Mouse (Mus musculus): Measurements from ENCODE around the gene Ccdc62.
A peak's percentile ranks its signal among the peaks of the same experiment; 100 is the strongest.

Gene Ccdc62

DNA sequence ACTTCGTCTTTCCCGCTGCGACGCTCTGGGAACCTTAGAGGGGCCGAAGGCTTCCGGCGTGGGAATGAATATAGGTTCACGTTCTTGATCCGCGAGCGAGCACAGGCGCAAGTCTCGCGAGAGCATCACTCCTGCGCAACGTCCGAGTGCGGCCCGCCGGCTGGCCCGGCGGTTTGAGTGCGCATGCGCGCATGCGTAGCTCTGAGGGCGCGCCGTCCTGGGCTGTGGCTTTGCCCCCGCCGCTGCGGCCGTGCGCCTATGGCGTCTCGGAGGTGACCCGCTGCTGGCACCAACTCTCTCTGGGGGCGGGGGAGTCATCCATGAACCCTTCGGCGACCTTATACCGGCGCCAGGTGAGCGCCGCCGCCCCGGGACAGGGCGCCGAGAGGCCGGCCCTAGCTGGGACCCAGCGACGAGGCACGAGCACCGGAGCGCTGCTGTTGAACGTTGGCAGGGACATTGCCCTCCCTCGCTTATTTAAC lies at the start of gene Ccdc62:
Gene Ccdc62 (plus strand): TSS at position 172 of the 482 bp plus-strand sequence.
- peak; percentile 89 to 93 for DNase-seq

DNA sequence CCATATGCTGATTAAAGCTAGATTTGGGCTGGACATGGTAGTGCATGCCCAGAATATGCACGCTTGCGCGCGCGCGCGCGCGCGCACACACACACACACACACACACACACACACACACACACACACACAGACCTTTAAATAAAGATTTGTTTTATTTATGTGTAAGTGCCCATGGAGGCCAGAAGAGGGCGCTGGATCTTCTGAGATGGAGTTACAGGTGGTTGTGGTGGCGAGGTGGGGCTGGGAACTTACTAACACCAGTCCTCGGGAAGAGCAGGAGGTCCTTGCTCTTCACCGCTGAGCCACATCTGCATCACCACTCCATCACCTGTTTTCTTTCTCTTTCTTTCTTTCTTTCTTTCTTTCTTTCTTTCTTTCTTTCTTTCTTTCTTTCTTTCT lies 49.7 kb upstream of the Ccdc62 start:
- DNase-seq = no peak

DNA sequence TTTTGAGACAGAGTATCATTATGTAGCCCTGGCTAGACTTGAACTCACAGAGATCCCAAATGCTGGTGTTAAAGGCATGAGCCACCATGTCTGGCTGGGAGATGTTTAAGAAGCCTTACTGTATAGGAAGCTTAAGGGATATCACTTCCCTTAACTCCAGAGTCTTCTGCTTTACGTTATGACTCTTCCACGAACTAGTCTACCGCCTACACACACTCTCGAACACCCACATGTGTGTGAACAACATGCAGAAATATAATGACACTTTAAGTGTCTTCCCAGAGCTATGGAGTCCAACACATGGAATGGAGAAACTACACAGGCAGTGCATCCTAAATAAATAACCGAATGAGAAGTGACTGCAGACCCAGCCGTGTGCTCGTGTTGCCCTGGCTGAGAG lies 46.6 kb upstream of the Ccdc62 start:
- no peak for DNase-seq

DNA sequence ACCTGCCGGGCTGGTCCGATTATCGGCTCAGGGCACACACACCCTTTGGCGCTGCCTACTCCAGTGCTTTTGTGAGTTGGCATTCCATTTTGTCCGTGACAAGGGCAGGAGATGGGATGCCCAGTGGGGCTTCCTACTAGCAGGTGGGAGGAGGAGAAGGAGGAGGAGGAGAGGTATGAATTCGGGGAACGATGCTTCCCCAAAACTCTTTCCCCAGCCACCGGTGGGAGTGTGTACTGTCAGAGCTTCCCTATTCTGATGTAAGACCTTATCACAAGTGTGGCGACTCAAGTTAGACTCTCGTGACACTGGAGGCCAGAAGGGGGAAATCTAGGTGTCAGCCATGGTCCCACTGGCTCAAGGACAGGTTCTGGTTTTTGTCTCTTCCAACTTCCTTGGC lies 46.1 kb upstream of the Ccdc62 start:
- no peak for DNase-seq

DNA sequence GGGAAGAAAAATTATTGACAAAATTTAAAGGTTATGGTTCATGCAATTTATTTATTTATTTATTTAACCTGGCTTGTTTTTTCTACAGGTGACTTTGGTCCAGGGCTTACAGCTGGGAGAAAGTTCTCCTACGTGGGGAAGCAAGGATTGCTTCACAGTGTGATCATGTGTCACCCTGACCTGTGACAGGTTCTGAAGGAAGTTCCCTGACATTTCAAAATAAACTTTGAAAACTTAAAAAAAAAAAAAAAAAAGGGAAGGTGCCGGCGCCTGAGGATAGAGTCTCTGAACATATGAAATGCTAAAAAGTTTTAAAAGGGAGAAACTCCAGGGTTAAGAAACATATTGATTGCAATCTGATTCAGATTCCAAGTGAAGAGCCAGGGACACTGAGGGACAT lies 44.1 kb upstream of the Ccdc62 start:
- DNase-seq = no peak

DNA sequence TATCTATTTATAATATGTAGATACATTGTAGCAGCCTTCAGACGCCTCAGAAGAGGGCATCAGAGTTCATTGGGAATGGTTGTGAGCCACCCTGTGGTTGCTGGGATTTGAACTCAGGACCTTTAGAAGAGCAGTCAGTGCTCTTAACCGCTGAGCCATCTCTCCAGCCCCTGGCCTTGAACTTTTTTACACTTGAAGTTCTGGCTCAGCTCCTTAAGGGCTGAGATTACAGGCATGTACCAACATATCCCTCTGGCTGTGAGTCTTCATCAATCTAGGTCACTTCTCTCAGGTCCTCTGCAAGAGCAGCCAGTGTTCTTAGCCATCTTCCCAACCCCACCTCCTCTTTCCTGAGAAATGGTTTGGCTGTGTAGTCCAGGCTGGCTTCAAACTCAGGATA lies 40.2 kb upstream of the Ccdc62 start:
- no peak for DNase-seq

DNA sequence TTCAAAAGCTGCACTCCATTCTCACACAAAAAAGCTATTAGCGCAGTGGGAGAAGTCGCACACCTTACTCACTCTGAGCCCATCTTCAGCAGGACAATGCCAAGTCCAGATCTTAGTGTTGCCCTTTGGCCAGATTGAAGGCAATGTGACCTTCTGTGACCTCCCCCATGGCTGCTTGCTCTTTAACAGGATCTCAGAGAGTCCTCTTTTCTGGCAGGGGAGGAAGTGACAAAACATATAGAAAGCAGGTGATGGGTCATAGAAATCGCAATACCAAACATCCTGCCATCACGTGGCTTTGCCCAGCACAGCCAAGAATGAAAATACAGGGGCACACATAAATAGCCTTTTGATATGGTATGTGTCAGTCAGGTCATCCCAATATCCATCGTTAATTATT lies 39.5 kb upstream of the Ccdc62 start:
- DNase-seq = no peak

DNA sequence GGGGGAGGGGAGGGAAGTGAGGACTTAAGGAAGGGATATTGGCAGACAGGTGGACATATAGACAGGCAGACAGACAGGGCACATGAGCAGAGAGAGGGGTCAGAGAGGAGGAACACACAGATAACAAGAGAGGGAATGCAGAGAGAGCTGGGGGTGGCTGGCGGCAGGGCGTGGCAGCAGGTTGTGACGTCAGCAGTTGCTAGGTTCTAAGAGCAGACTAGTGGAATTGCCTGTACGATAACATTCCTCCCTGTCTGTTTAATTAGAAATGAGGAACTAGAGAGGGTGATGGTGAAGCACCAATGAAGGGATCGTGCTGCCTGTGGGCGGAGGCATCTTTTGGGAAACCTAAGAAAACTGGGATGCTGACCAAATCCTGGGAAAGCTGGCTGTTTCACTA lies 38.8 kb upstream of the Ccdc62 start:
- peak; percentile 34 to 40 for DNase-seq

DNA sequence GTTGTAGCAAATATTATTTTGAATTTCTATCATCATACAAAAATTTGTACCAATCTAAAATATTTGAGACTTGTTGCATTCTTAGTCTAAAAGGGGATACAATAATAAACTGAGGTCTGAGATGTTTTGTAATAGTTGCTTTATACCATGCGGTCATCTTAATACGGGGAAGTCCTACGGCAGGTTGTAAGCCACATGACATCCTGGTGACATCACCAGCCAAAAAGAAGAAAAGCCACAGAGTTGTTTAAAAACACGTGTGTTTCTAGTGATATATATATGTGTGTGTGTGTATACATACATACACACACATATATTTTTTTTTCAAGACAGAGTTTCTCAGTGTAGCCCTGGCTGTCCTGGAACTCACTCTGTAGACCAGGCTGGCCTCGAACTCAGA lies 37.0 kb upstream of the Ccdc62 start:
- no peak for DNase-seq

DNA sequence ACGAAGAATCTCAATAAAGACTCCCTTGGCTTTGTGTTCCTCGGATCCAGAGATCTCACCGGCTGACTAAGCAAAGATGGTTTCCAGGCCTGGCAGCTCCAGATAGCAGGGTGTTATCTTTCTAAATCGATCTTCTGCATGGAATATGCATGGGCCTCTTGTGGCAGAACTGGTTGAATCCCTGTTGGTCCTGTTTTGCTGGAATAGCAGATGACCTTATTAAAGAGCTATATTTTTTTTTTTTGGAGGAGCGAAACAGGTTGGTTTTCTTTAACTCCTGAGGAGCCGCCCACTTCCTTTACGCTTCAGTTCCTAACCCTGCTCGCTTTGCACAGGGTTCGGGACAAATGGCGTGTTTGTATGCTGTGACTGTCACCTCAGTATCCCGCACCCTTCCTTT lies 34.1 kb upstream of the Ccdc62 start:
- DNase-seq = no peak

DNA sequence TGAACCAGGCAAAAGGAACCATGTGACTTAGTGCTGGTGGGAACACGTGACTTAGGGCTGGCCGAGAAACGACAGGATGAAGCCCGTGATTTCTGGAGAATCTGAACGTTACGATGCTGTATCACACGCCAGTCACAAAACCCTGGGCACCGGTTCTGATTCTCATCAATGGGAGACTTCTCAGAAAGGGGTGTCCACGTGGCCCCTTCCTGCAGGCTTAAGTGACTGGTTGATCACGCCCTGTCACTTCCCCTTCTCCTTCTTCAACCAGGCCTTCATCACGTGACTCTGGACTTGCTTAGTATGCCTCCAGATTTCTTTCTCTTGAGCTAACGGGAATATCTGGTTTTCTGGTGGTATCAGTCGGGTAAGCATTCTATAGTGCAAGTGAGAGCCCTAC lies 33.1 kb upstream of the Ccdc62 start:
- DNase-seq = no peak

DNA sequence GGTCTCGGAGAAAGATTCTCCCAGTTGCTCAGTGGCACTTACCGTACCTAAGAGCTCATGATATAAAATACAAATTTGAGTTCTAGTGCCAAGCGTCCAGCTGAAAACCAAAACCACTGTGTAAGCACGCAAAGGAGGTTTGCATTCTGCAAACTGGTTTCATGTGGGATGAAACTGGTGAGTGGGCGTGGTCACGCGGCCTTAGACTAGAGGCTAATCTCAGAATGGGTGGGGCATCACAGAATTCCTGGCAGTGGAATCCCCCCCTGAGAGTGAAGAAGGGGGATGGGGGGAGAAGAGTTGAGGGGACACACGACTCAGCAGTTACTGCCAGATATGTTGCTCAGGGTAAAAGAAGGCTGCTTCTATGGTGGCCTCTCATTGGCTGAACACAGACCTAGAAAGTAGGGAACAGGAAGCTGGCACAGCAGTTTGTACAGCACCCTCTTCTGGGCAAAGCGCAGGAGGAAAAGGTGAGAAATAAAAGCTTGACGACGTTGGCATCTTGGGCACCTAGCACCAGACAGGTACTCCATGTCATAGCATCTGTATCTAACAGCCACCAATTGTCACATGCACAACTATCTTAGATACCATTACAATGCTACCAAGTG lies 26.3 kb upstream of the Ccdc62 start:
- no peak for DNase-seq

DNA sequence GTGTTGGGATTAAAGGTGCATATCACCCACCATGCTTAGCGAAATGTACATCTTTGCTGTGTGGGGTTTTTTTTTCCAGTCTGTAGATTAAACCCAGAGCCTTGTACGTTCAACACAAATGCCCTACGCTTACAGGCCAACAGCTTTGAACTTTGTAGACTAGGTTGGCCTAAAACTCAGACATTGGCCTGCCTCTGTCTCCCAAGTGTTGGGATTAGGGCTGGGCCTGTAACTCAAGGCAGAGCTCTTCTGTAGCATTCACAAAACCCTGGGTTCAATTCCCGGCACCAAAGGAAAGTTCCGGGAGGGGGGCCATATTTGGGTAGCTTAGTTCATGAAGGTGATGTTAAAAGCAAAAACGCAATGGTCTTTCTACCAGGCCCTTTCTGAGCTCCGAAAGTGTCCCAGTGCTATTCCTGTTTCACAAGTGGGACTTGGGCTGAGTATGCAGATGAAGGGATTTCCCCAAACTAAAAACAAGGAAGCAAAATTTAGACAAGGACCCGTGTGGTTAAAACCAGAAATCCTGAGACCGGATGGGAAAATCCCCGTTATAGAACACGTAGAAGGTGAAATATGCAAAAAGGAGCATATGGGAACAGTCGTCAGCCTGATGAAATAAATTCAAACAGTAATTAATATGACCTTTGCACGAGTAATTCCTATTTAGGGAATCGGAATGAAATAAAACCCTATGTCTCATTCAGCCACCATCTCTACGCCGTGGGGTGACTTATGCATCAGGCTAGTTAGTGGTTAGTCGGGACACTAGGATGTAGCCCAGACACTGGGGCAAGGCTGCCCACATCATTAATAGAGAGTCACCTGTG lies 24.1 kb upstream of the Ccdc62 start:
- DNase-seq = no peak

DNA sequence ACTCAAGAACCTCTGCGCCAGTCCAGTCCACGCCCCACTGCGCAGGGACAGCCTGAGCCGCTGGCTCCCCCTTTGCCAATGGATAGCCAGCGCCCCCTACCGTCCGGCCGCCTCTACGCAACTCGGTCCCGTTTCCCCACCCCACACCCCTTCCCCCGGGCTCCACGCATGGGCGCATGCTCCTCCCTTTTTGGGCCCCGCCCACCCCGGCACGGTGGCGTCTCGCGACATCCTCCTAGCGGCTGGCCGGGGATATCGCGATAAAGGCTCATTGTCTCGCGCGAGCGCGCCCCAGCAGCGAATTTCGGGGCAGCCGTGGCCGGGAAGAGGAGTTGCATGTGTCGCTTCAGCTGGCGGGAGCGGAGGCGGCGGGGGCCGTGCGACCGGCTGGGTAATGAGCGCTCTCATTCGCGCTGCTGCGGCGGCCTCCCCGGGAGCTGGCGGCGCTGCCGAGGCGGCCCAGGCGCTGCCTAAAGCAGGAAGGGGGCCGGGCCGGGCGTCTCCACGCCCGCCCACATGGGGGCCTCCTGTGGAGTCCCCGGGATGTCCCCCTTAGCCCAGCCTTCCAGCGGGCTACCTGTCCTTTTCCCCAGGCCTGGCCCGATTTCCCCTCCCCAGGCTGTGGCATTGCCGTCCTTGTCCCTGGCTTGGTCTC lies 23.4 kb upstream of the Ccdc62 start, which contains the start of gene Denr:
Gene Denr (plus strand): TSS at position 200 of the 655 bp plus-strand sequence.
- peak; percentile 99 to 100 for DNase-seq

DNA sequence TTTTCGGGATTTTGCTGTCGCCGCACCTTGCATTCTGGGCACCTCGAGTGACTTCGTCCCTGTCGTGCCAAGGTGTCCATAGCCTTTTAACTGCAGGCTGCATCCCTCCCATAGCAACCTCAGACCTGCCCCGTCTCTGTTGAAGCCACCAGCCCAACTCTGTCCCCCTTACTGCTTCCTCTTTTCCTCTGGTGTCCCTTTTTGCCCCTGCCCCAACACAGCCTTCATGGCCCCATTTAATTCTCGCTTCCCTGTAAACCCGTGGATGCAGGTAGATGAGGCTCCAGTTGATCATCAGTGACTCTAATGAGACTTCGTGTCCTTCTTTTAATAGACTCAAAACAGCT lies 22.9 kb upstream of the Ccdc62 start:
- DNase-seq = no peak

DNA sequence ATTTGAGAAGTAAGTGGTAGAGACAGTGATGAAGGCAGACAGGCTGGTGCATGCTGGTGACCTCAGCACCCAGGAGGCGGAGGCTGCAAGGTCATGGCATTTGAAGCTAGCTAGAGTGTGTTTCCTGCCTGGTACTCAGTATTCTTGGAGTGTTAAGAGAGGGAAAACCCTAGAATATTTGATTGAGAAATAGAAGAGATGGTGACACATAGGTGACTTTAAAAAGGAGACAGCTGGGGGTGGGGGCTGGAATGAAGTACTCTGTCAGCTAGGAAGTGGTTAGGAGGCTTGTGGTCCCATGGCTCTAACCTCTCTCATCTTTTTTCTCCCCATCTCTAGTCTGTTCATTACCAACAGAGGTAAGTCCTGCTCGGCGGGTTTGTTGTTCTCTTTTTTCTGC lies 15.6 kb upstream of the Ccdc62 start:
- DNase-seq = no peak

DNA sequence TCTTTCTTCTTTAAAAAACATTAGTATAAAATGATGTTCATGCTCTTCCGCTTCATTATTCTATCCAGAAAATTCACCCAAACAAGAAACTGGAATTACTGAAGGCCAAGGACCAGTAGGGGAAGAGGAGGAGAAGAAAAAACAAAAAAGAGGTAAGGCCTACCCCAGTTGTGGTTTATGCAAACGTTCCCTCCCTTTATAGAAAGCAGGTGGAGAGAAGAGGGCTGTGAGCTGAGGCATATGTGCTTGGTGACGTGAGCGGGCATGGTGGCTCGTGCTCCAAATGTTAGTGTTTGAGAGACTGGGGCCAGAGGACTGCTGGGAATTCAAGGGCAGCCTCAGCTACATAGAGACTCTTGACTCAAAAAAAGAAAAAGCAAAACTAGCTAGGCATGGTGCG lies 8.4 kb upstream of the Ccdc62 start:
- DNase-seq = no peak

DNA sequence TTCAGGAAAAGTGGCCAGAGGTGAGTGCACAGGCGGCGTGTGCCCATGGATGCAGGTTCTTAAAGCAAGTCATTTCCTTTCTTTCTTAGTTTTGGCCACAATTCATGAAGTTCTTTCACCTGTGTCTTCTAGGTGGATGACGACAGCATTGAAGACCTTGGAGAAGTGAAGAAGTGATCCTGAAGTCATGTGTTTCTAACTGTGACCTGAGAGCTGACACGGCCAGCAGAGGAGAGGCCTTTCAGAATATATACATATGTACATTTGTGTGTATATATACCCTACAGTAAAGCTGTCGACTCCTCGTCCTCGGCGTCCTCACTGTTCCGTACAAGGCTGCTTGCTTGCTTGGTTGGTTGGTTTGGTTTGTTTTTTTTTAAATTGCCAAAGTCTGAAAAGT lies 3.4 kb upstream of the Ccdc62 start, which contains the start of gene Gm43518:
Gene Gm43518 (plus strand): TSS at position 301 of the 400 bp plus-strand sequence.
- DNase-seq = no peak

DNA sequence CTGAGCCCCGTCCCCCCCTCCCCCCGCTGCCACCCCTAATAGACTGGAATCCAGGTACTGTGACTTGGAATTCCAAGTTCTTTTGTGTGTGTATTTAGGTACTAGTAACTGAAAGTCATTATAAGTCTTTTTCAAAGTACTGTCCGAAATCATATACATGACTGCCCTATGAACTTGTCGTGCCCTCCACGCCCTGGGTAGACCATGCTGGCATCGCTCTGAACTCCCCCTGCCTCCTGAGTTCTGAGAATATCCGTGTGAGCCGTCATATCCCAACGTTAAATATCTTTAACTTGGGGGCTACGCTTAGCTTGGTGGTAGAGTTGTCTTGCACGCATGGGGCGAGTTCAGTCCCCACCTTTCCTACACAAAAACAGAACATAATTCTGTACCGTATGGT lies 652 bp downstream of the Ccdc62 start:
- DNase-seq = no peak

DNA sequence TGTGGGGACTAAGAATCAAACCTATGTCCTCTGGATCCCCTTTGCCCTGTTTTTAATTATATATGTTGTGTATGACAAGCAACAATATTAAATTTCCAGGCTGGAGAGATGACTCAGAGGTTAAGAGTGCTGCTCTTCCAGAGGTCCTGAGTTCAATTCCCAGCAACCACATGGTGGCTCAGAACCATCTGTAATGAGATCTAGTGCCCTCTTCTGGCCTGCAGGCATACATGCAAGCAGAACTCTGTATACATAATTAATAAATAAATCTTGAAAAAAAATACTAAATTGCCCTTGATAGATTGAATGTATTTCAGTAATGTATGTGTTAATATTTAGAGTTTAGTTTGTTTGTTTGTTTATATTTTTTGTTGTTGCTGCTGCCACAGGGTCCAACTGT lies 2.4 kb downstream of the Ccdc62 start:
- DNase-seq = no peak

DNA sequence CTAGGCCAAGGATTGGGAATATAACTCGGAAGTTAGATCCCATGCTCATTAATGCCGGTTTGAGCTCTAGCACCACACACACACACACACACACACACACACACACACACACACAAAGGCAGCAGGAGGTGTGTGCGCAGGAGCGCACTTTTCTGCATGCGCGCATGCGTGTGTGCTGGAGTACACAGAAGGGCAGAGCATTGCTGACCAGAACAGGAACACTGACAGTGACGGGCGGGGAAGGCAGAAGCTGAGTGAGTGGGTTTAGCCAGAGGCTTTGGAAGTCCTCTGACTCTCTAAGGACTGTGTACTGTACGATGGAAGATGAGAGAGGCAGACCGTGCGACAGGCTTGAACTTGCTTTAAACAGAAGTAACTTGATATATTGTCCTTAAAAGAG lies 3.1 kb downstream of the Ccdc62 start:
- DNase-seq = no peak

DNA sequence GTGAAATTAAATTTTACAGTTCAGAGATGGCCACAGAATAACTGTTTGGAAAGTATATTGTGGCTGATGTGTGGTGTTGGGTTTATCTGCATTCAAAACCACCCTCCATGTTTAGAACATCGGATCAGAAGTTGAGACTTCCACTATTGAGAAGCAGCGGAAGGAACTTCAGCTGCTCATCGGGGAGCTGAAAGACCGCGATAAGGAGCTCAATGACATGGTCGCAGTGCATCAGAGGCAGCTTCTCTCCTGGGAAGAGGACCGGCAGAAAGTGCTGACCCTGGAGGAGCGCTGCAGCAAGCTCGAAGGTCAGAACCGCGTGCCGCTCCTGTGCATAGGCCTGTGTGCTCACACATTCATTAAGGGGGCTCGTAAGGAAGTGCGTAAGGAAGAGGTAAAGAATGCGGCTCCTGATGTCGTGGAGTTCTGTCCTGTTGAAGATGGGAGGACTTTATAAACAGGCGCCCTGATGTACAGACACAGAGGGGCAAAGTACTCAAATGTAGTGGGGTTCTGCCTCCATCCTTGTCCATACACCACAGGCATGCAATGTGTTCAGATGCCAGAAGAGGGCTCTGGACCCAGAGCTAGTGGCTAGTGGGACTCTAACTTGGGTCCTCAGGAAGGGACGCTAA lies 3.6 kb downstream of the Ccdc62 start:
- no peak for DNase-seq

DNA sequence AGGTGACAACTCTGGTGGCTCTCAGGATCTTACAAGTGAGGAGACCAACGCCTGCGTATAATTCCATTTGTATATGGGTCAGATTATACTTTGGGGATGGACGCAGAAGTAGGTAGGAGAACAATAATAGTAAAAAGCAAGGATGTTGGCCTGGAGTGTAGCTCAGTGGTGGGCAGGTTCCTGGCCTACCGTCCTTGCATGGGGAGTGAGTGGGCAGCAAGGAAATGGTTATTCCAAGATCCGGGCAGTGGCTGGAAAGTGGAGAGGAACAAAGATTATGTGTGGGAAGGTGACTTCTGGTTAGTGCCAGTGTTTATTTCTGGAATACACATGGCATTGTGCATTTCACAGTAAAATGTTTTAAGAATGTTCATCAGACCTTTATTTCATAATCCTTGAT lies 5.5 kb downstream of the Ccdc62 start:
- DNase-seq = no peak

Data from thymus, postnatal 36 days (tissue).